Mouse (Mus musculus): ENCODE data around the gene Pcyt1a. TPM values are rescaled to one million over a fixed set of nuclear protein-coding genes. Genes with fewer than 3 reads are reported as not detected.
"Not testable (repeated sequence)": the region's sequence is repeated elsewhere in the genome, so short reads cannot be mapped to it uniquely, and the experiment has no call there.

Gene Pcyt1a
- polyA plus RNA-seq, 2 experiments = 23.4 to 45.9 TPM

DNA sequence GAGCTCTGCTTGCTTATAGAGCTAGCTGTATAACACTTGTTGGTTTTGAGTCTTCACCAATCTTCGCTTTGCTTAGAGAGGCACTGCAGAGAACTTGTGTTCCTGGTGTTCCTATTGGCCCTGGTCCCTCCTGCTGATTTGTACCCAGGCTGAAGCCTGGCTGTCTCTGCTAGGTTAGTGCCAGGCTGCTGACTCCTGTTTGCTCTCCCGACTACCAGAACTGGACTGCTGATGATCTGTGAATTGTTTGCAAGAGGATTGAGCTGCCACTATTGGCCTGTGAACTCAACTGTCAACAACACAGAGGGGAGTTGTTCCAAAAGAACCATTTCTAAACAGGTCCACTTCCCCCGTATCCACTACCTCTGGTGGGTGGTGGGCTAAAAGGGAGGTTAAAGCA, 10.7 kb downstream of the Pcyt1a start:
- H3K27me3 ChIP-seq (ENCODE audit: control insufficient read depth, insufficient read depth, low read length) = no peaks in the 10 kb centered on the region
- H3K4me1 ChIP-seq (ENCODE audit: control insufficient read depth, insufficient read depth, low read length) = no peaks in the 10 kb centered on the region
- H3K9me3 ChIP-seq (ENCODE audit: control insufficient read depth, low read length) = no peaks in the 10 kb centered on the region
- TF ChIP-seq POLR2A (IDR thresholded peaks at IDR 0.05; ENCODE audit: borderline replicate concordance, extremely low read depth, insufficient read depth, insufficient read length) = no peak
- H3K27ac ChIP-seq (replicated peaks; ENCODE audit: low read depth, low read length) = no peak overlapping the region
- no peak overlapping the region for H3K4me3 ChIP-seq (replicated peaks; ENCODE audit: low read length)
- ATAC-seq (ENCODE audit: low FRiP score, low read depth) (no peak), DNase-seq (ENCODE audit: low spot score) (no peak)
- no peak overlapping the region for H3K9ac ChIP-seq (ENCODE audit: low read depth, low read length, severe bottlenecking)
- H3K4me2 ChIP-seq (replicated peaks; ENCODE audit: low read depth, low read length, severe bottlenecking) = no peak overlapping the region
- 86% methylated on average over 3 of the region's 3 CpGs for WGBS
- H3K36me3 ChIP-seq (ENCODE audit: control insufficient read depth, insufficient read depth, low read length) = 0 out of 2 replicates have a peak, but pooled peaks cover 2% of the 10 kb centered on the region

DNA sequence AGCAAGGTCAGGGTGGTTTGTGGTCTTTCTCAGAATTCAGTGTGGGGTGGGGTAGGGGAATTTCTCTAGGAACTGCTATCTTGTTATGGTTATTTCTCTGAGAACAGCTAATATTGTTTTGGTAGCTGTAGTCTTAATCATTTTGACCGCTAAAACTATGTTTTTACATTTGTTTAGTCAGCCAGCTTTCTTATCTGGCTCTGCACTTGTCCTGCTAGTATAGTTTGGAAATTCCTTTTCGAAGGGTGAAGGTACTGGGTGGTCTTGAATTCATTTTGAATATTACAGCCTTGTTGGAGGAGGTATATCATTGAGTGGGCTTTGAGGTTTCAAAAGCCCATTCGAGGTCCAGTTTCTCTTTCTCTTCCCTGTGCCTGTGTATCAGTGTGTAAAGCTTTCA, 13.9 kb downstream of the Pcyt1a start:
- H3K4me3 ChIP-seq (replicated peaks; ENCODE audit: low read length); H3K27ac ChIP-seq (replicated peaks; ENCODE audit: low read depth, low read length); H3K9me3 ChIP-seq (ENCODE audit: control insufficient read depth, low read length); H3K27me3 ChIP-seq (ENCODE audit: control insufficient read depth, insufficient read depth, low read length); ATAC-seq (ENCODE audit: low FRiP score, low read depth); H3K36me3 ChIP-seq (ENCODE audit: control insufficient read depth, insufficient read depth, low read length); H3K9ac ChIP-seq (ENCODE audit: low read depth, low read length, severe bottlenecking); DNase-seq (ENCODE audit: low spot score); H3K4me1 ChIP-seq (ENCODE audit: control insufficient read depth, insufficient read depth, low read length); H3K4me2 ChIP-seq (replicated peaks; ENCODE audit: low read depth, low read length, severe bottlenecking): not testable (repeated sequence)
- WGBS = 89% methylated on average over 3 of the region's 3 CpGs

DNA sequence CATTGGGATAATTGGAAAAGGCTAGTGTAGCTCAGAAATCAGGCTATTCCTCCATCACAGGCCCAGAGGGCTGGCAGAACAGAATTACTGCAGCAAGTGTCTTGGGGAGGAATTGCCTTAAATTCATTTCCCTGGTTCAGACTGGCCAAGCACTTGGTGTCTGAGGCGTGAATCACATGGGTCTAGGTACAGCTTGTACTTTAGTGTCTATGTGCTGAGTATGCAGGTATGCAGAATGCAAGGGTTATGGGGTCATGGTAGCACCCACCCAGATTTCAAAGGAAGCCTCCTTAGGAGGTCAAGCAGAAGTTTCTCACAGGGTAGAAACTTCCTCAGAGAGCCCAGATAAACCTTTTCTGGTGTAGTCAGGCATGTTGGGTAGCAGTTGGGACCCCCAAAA, 14.8 kb downstream of the Pcyt1a start:
- no peak overlapping the region for H3K4me3 ChIP-seq (replicated peaks; ENCODE audit: low read length)
- 87% methylated on average over 1 of the region's 1 CpGs for WGBS
- H3K4me1 ChIP-seq (ENCODE audit: control insufficient read depth, insufficient read depth, low read length) = no peaks in the 10 kb centered on the region
- no peak for TF ChIP-seq POLR2A (IDR thresholded peaks at IDR 0.05; ENCODE audit: borderline replicate concordance, extremely low read depth, insufficient read depth, insufficient read length)
- no peak overlapping the region for H3K9ac ChIP-seq (ENCODE audit: low read depth, low read length, severe bottlenecking)
- no peaks in the 10 kb centered on the region for H3K9me3 ChIP-seq (ENCODE audit: control insufficient read depth, low read length)
- H3K27ac ChIP-seq (replicated peaks; ENCODE audit: low read depth, low read length) = no peak overlapping the region
- ATAC-seq (ENCODE audit: low FRiP score, low read depth) = no peak
- no peaks in the 10 kb centered on the region for H3K27me3 ChIP-seq (ENCODE audit: control insufficient read depth, insufficient read depth, low read length)
- no peak overlapping the region for H3K4me2 ChIP-seq (replicated peaks; ENCODE audit: low read depth, low read length, severe bottlenecking)
- no peaks in the 10 kb centered on the region for H3K36me3 ChIP-seq (ENCODE audit: control insufficient read depth, insufficient read depth, low read length)
- no peak for DNase-seq (ENCODE audit: low spot score)

DNA sequence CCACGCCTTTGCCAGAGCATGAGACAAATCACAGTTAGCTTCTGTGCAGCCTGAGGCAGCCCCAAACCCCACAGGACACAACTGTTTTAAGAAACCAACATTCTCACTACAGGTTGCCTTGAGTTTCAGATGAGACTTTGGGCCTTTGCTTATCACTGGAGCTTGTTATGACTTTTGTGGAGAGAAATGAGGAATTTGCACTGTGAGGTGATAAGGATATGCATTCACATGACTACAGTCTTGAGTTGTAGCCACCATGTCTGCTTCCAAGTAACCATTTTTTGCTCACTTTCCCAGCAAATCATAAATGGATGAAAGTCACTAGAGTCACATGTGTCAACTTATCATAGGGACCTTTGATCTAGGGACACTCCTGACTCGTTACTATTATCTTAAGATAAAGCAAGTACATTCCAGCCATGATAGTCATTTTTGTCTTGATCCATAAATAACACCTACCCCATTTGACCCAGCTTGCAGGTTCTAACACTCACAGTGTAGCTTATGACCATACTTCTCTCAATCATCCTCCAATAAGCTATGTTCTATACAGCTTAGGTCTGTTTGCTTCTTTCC, 15.9 kb downstream of the Pcyt1a start:
- H3K9ac ChIP-seq (ENCODE audit: low read depth, low read length, severe bottlenecking) = no peak overlapping the region
- H3K27me3 ChIP-seq (ENCODE audit: control insufficient read depth, insufficient read depth, low read length) = no peaks in the 10 kb centered on the region
- no peak overlapping the region for H3K4me3 ChIP-seq (replicated peaks; ENCODE audit: low read length)
- no peak for TF ChIP-seq POLR2A (IDR thresholded peaks at IDR 0.05; ENCODE audit: borderline replicate concordance, extremely low read depth, insufficient read depth, insufficient read length)
- no peaks in the 10 kb centered on the region for H3K4me1 ChIP-seq (ENCODE audit: control insufficient read depth, insufficient read depth, low read length)
- WGBS = 87% methylated on average over 2 of the region's 2 CpGs
- peaks cover 1% of the 10 kb centered on the region; the same call in 1 of the 2 replicates for H3K36me3 ChIP-seq (ENCODE audit: control insufficient read depth, insufficient read depth, low read length)
- no peaks in the 10 kb centered on the region for H3K9me3 ChIP-seq (ENCODE audit: control insufficient read depth, low read length)
- no peak overlapping the region for H3K4me2 ChIP-seq (replicated peaks; ENCODE audit: low read depth, low read length, severe bottlenecking)
- no peak overlapping the region for H3K27ac ChIP-seq (replicated peaks; ENCODE audit: low read depth, low read length)
- DNase-seq (ENCODE audit: low spot score) (no peak), ATAC-seq (ENCODE audit: low FRiP score, low read depth) (no peak)

DNA sequence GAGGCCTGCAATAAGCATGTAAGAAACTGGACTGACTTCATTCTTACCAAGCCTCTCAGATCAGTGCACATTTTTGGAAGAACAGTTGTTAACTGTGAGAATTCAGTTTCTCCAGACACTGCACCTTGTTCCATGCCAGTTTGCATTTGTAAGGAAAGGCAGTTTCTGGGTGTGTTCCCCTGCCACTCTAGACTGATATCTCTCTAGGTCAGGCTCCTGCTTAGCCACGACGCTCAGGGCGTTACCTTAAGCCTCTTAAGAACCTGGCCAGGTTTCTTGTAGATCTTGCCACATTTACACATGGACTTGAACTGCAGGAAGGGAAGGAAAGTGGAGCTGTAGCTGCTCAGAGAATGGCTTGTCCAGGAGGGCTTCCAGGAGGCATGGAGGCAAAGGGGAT, 18.9 kb downstream of the Pcyt1a start:
- Histone ChIP-seq H3K36me3 (ENCODE audit: control insufficient read depth, insufficient read depth, low read length) (peaks cover 10% of the 10 kb centered on the region), H3K4me1 (ENCODE audit: control insufficient read depth, insufficient read depth, low read length) (no peaks in the 10 kb centered on the region), H3K4me3 (replicated peaks; ENCODE audit: low read length) (no peak overlapping the region), H3K9me3 (ENCODE audit: control insufficient read depth, low read length) (no peaks in the 10 kb centered on the region), H3K27me3 (ENCODE audit: control insufficient read depth, insufficient read depth, low read length) (no peaks in the 10 kb centered on the region), H3K27ac (replicated peaks; ENCODE audit: low read depth, low read length) (no peak overlapping the region), H3K4me2 (replicated peaks; ENCODE audit: low read depth, low read length, severe bottlenecking) (no peak overlapping the region), H3K9ac (ENCODE audit: low read depth, low read length, severe bottlenecking) (no peak overlapping the region)
- 83% methylated on average over 3 of the region's 3 CpGs for WGBS
- TF ChIP-seq POLR2A (IDR thresholded peaks at IDR 0.05; ENCODE audit: borderline replicate concordance, extremely low read depth, insufficient read depth, insufficient read length) = no peak
- ATAC-seq (ENCODE audit: low FRiP score, low read depth) (no peak), DNase-seq (ENCODE audit: low spot score) (no peak)

DNA sequence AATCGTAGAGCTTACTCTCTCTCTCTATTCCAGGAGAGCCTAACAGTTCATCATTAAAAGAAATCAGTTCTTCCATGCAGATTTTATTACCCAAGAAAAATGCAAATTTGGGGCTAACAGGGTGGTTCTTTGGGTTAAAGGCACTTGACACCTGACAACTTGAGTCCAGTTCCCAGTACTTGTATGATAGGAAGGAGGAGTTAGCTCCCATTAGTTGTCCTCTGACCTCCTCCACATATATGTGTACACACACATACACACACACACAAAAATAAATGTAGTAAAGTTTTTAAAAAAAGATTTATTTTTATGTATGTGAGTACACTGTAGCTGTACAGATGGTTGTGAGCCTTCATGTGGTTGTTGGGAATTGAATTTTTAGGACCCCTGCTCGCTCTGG, 19.4 kb downstream of the Pcyt1a start:
- Histone ChIP-seq H3K4me2 (replicated peaks; ENCODE audit: low read depth, low read length, severe bottlenecking) (no peak overlapping the region), H3K4me3 (replicated peaks; ENCODE audit: low read length) (no peak overlapping the region), H3K27ac (replicated peaks; ENCODE audit: low read depth, low read length) (no peak overlapping the region), H3K9me3 (ENCODE audit: control insufficient read depth, low read length) (no peaks in the 10 kb centered on the region), H3K27me3 (ENCODE audit: control insufficient read depth, insufficient read depth, low read length) (no peaks in the 10 kb centered on the region), H3K4me1 (ENCODE audit: control insufficient read depth, insufficient read depth, low read length) (no peaks in the 10 kb centered on the region), H3K9ac (ENCODE audit: low read depth, low read length, severe bottlenecking) (no peak overlapping the region), H3K36me3 (ENCODE audit: control insufficient read depth, insufficient read depth, low read length) (peaks cover 10% of the 10 kb centered on the region)
- DNase-seq (ENCODE audit: low spot score) (no peak), ATAC-seq (ENCODE audit: low FRiP score, low read depth) (no peak)
- no peak for TF ChIP-seq POLR2A (IDR thresholded peaks at IDR 0.05; ENCODE audit: borderline replicate concordance, extremely low read depth, insufficient read depth, insufficient read length)
- WGBS = 98% methylated on average over 2 of the region's 2 CpGs
